Mouse (Mus musculus) G1E (cell line): ENCODE measurements around the gene Ptgir. TPM values are rescaled to one million over a fixed set of nuclear protein-coding genes. Genes with fewer than 3 reads are reported as not detected.

ENCODE experiments used
- ATAC-seq: 2 replicates; pipeline ENCODE4 v1.8.0; 2016; ENCODE audit warnings: mild to moderate bottlenecking; ENCODE audit not compliant: insufficient number of reproducible peaks, poor library complexity, low FRiP score, severe bottlenecking; ENCODE audit errors: extremely low read depth
- DNase-seq: peaks from one replicate; pipeline ENCODE4 v3.0.0; 2012; ENCODE audit warnings: low spot score
- H3K27me3 ChIP-seq: 2 replicates; pipeline ENCODE4 v1.6.1; 2012; ENCODE audit warnings: mild to moderate bottlenecking, low read length, inconsistent platforms; ENCODE audit not compliant: insufficient read depth
- H3K36me3 ChIP-seq: replicated peaks from 2 replicates; pipeline ENCODE3; 2012; ENCODE audit warnings: mild to moderate bottlenecking, inconsistent platforms
- H3K4me1 ChIP-seq: 2 replicates; pipeline ENCODE4 v1.6.1; 2012; ENCODE audit warnings: low read depth, low read length, inconsistent platforms, mixed read lengths; ENCODE audit not compliant: insufficient read depth
- H3K4me3 ChIP-seq: 2 replicates; pipeline ENCODE4 v1.5.1; 2012; ENCODE audit warnings: low read depth, mild to moderate bottlenecking, inconsistent platforms, low read length, moderate library complexity, mixed read lengths
- H3K9me3 ChIP-seq: replicated peaks from 2 replicates; pipeline ENCODE4 v1.6.1; 2012; ENCODE audit warnings: inconsistent platforms
- CTCF ChIP-seq: IDR thresholded peaks from 2 replicates; pipeline ENCODE4 v1.5.1; 2012; ENCODE audit warnings: low read depth, low read length, inconsistent platforms, mixed read lengths
- GATA1 ChIP-seq: IDR thresholded peaks from 2 replicates; pipeline ENCODE4 v1.6.1; 2012; ENCODE audit warnings: borderline replicate concordance, low read length, inconsistent platforms, mixed read lengths
- GATA2 ChIP-seq: IDR thresholded peaks from 2 replicates; pipeline ENCODE4 v1.6.1; 2012; ENCODE audit warnings: low read depth, low read length, inconsistent platforms, borderline replicate concordance
- POLR2AphosphoS5 ChIP-seq: IDR thresholded peaks from 2 replicates; pipeline ENCODE4 v1.6.1; 2012; ENCODE audit warnings: low read depth, low read length, inconsistent platforms; ENCODE audit not compliant: insufficient replicate concordance
- TAL1 ChIP-seq: conservative IDR thresholded peaks from 2 replicates; pipeline ENCODE4 v1.6.1; 2012; ENCODE audit warnings: low read depth, low read length, inconsistent platforms, mixed read lengths
- polyA plus RNA-seq: library from polyadenylated mRNA; stranded (reverse); fragments of >175 nt; gene quantifications from 2 replicates; pipeline ENCODE4 v1.2.3, GENCODE M21; 2012
- total RNA-seq, 2 experiments: library from RNA; stranded (forward) in 1 of 2; stranded (reverse) in 1 of 2; fragments of 200-1000 nt in 1 of 2; fragments of >200 nt in 1 of 2; fragmentation: Nextera tagmentation in 1 of 2; gene quantifications; 2 replicates each; pipeline ENCODE4 v1.2.3; 2014 to 2017

Gene Ptgir
- total and polyA plus RNA-seq, 3 experiments: 0.05 to 3.5 TPM; not detected in 1

GRCm38 (mm10) chr7:16913806-16914452 is 7.6 kb downstream of the Ptgir start:
- no peaks in the 10 kb centered on the region for H3K9me3 ChIP-seq
- H3K27me3 ChIP-seq: peaks cover 16% of the 10 kb centered on the region
- TF ChIP-seq GATA1 (no peak), CTCF (peak; percentile 76), POLR2AphosphoS5 (peak; percentile 30; the same call in 1 of the 2 replicates)
- DNase-seq (peak; percentile 53), ATAC-seq (peak; percentile 47; the same call in 1 of the 2 replicates)
- peaks cover 61% of the 10 kb centered on the region for H3K36me3 ChIP-seq
- no peak overlapping the region for H3K4me3 ChIP-seq
- H3K4me1 ChIP-seq: peaks cover 46% of the 10 kb centered on the region

GRCm38 (mm10) chr7:16914453-16915343 is 8.4 kb downstream of the Ptgir start:
- H3K4me1 ChIP-seq: peaks cover 47% of the 10 kb centered on the region
- ATAC-seq: no peak
- H3K9me3 ChIP-seq: no peaks in the 10 kb centered on the region

GRCm38 (mm10) chr7:16915461-16916340 is 9.4 kb downstream of the Ptgir start:
- H3K9me3 ChIP-seq: no peaks in the 10 kb centered on the region
- H3K4me1 ChIP-seq: peaks cover 50% of the 10 kb centered on the region
- DNase-seq: no peak
- ATAC-seq: no peak
- TF ChIP-seq CTCF (no peak), POLR2AphosphoS5 (no peak), GATA2 (no peak), GATA1 (no peak), TAL1 (no peak)
- H3K27me3 ChIP-seq: no peaks in the 10 kb centered on the region
- H3K4me3 ChIP-seq: no peak overlapping the region
- peaks cover 78% of the 10 kb centered on the region for H3K36me3 ChIP-seq

More at GRCm38 (mm10) chr7:16914453-16915343, 8.4 kb downstream of the Ptgir start:
- TF ChIP-seq TAL1 (no peak), GATA1 (no peak), CTCF (no peak), GATA2 (no peak)
- no peak for DNase-seq
- peaks cover 69% of the 10 kb centered on the region for H3K36me3 ChIP-seq
- H3K4me3 ChIP-seq: no peak overlapping the region
- H3K27me3 ChIP-seq: peaks cover 9% of the 10 kb centered on the region

- H3K4me3 ChIP-seq: no peak overlapping the region
- H3K4me1 ChIP-seq: peaks cover 59% of the 10 kb centered on the region
- peaks cover 87% of the 10 kb centered on the region for H3K36me3 ChIP-seq
- no peak for DNase-seq
- no peaks in the 10 kb centered on the region for H3K9me3 ChIP-seq
- no peak for ATAC-seq
- TF ChIP-seq POLR2AphosphoS5 (no peak), TAL1 (no peak), CTCF (no peak), GATA1 (no peak), GATA2 (no peak)
- no peaks in the 10 kb centered on the region for H3K27me3 ChIP-seq
Measured at GRCm38 (mm10) chr7:16916342-16917265, 10.3 kb downstream of the Ptgir start.

GRCm38 (mm10) chr7:16917447-16917846 is 11.2 kb downstream of the Ptgir start:
- no peak overlapping the region for H3K4me3 ChIP-seq
- TF ChIP-seq TAL1 (no peak), GATA2 (no peak), CTCF (no peak), GATA1 (no peak), POLR2AphosphoS5 (no peak)
- DNase-seq: no peak
- H3K36me3 ChIP-seq: peaks cover 95% of the 10 kb centered on the region
- no peaks in the 10 kb centered on the region for H3K9me3 ChIP-seq
- ATAC-seq: no peak
- H3K27me3 ChIP-seq: no peaks in the 10 kb centered on the region
- H3K4me1 ChIP-seq: peaks cover 68% of the 10 kb centered on the region
